Mouse (Mus musculus) liver, postnatal 0 days (tissue): ENCODE results near the gene 1500009L16Rik.

Experiments
- CTCF ChIP-seq: sonication (generic); IDR thresholded peaks from 2 replicates; pipeline ENCODE4 v1.5.1; 2016; ENCODE audit warnings: antibody characterized with exemption, low read depth
- EP300 ChIP-seq: IDR thresholded peaks from 2 replicates; pipeline ENCODE4 v1.6.1; 2016; ENCODE audit warnings: antibody characterized with exemption, low read depth, mild to moderate bottlenecking

- TF ChIP-seq CTCF: no peak
- no peak for TF ChIP-seq EP300
Observed at GRCm38 (mm10) chr10:83733725-83734124, 11.1 kb downstream of the 1500009L16Rik start.
